Mouse (Mus musculus): ENCODE data around the gene Pgam5. TPM values are rescaled to one million over a fixed set of nuclear protein-coding genes. Genes with fewer than 3 reads are reported as not detected.
A peak's percentile ranks its signal among the peaks of the same experiment; 100 is the strongest.

Gene Pgam5
- polyA plus RNA-seq, 1 experiment = 45.6 TPM

DNA sequence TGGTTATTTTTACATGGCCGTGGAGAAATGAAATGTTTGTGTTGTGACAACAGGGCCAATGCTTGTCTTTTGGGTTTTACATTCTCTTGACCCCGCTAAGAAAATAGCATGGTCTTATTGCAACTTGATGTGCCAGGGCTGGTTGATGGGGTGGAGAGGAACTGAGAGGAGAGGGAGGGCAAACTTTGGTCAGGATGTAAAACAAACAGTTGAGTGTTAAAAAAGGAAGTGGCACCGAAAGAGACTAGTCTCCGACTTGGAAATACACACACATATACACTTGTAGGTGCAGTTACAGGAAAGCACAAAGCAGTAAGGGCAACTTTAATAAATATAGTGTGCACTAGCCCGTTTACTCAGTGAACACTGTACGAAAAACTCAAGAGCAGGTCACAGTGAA, 37.4 kb downstream of the Pgam5 start:
- peaks cover 3% of the 10 kb centered on the region; the same call in 1 of the 2 replicates for H3K4me1 ChIP-seq (ENCODE audit: control insufficient read depth, insufficient read depth, low read length)
- no peak overlapping the region for H3K27ac ChIP-seq (ENCODE audit: insufficient read depth, low read length)
- 0 out of 2 replicates have a peak overlapping the region, but pooled peaks have one; percentile 4 for H3K4me3 ChIP-seq (ENCODE audit: insufficient read depth, low read length)
- no peak for TF ChIP-seq CTCF (IDR thresholded peaks at IDR 0.05; ENCODE audit: extremely low read depth, insufficient read depth, low read length)
- TF ChIP-seq POLR2A (IDR thresholded peaks at IDR 0.05; ENCODE audit: extremely low read depth, insufficient read depth, low read length) = no peak

- no peak overlapping the region for H3K27ac ChIP-seq (ENCODE audit: insufficient read depth, low read length)
- no peak for TF ChIP-seq POLR2A (IDR thresholded peaks at IDR 0.05; ENCODE audit: extremely low read depth, insufficient read depth, low read length)
- TF ChIP-seq CTCF (IDR thresholded peaks at IDR 0.05; ENCODE audit: extremely low read depth, insufficient read depth, low read length) = no peak
Observed at GRCm38 (mm10) chr5:110231638-110232037, 38.1 kb downstream of the Pgam5 start.

DNA sequence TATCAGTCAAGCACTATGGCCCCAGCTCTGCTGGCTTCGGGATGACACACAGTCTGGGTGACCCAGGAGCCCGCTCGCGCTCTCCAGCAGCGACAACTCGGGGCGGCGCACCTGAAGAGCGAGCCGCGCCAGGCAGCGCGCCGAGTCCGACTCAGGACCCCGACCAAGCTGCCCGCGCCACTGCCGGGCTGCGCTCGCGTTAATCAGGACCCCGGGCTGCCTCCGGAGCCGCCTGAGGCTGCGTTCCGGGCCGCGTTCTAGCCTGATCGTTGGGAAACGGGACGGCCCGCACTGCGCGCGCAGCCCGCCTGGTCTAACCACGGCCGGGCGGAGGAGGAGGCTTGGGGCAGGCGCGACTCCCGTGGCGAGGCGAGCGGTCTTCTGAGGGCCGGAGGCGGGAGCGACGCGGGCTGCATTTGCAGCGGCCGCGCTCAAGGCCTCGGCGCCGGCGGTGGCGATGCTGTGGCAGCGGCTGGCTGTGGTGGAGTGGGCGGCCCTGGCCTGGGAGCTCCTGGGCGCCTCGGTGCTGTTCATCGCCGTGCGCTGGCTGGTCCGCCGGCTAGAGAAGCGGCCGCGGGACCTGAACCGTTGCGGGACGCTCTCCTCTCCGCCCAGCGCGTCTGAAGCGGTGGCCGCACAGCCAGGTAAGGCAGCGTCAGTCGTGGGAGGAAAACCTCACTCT, 38.8 kb downstream of the Pgam5 start, which contains the start of gene Ankle2:
Gene Ankle2 (plus strand): TSS at position 225 of the 682 bp plus-strand sequence.
- peaks cover 3% of the 10 kb centered on the region; the same call in 1 of the 2 replicates for H3K4me1 ChIP-seq (ENCODE audit: control insufficient read depth, insufficient read depth, low read length)
- TF ChIP-seq POLR2A (IDR thresholded peaks at IDR 0.05; ENCODE audit: extremely low read depth, insufficient read depth, low read length) (peak; percentile 72), CTCF (IDR thresholded peaks at IDR 0.05; ENCODE audit: extremely low read depth, insufficient read depth, low read length) (no peak)
- peak within 1 kb of the TSS; percentile 84 for H3K27ac ChIP-seq (ENCODE audit: insufficient read depth, low read length)
- peak within 1 kb of the TSS; percentile 57 for H3K4me3 ChIP-seq (ENCODE audit: insufficient read depth, low read length)

More at GRCm38 (mm10) chr5:110231638-110232037, 38.1 kb downstream of the Pgam5 start:
- Histone ChIP-seq H3K4me3 (ENCODE audit: insufficient read depth, low read length) (peak overlapping the region; percentile 57; the same call in 1 of the 2 replicates), H3K4me1 (ENCODE audit: control insufficient read depth, insufficient read depth, low read length) (peaks cover 3% of the 10 kb centered on the region; the same call in 1 of the 2 replicates)

- H3K27ac ChIP-seq (ENCODE audit: insufficient read depth, low read length) = peak overlapping the region; percentile 58; the same call in 1 of the 2 replicates
- peaks cover 3% of the 10 kb centered on the region; the same call in 1 of the 2 replicates for H3K4me1 ChIP-seq (ENCODE audit: control insufficient read depth, insufficient read depth, low read length)
- no peak for TF ChIP-seq CTCF (IDR thresholded peaks at IDR 0.05; ENCODE audit: extremely low read depth, insufficient read depth, low read length)
- no peak for TF ChIP-seq POLR2A (IDR thresholded peaks at IDR 0.05; ENCODE audit: extremely low read depth, insufficient read depth, low read length)
- peak overlapping the region; percentile 57 for H3K4me3 ChIP-seq (ENCODE audit: insufficient read depth, low read length)
Observed at GRCm38 (mm10) chr5:110230401-110230779, 39.3 kb downstream of the Pgam5 start.

GRCm38 (mm10) chr5:110227336-110227883, 42.3 kb downstream of the Pgam5 start:
- Histone ChIP-seq H3K27ac (ENCODE audit: insufficient read depth, low read length) (no peak overlapping the region), H3K4me1 (ENCODE audit: control insufficient read depth, insufficient read depth, low read length) (peaks cover 2% of the 10 kb centered on the region; the same call in 1 of the 2 replicates), H3K4me3 (ENCODE audit: insufficient read depth, low read length) (no peak overlapping the region)
- TF ChIP-seq POLR2A (IDR thresholded peaks at IDR 0.05; ENCODE audit: extremely low read depth, insufficient read depth, low read length) (no peak), CTCF (IDR thresholded peaks at IDR 0.05; ENCODE audit: extremely low read depth, insufficient read depth, low read length) (no peak)

DNA sequence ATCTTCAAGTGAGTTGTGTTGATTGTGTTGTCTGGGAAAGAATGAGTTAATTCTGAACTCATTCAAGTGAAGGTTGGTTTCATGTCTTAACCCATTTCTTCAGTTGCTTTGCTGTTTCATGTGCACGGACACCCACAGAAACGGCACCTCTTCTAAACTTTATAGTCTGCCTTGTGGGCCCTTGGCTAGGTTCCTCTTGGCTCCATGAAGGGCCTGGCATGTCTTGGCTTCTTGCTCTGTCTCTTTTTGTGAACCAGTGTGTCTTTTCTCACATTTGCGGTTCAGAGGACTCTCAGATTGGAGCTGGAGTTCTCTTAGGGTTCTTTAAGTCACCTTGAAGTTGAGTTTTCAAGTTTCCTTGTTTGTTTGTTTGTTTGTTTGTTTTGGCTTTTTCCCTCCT, 44.7 kb downstream of the Pgam5 start:
- TF ChIP-seq CTCF (IDR thresholded peaks at IDR 0.05; ENCODE audit: extremely low read depth, insufficient read depth, low read length) = no peak
- no peak for TF ChIP-seq POLR2A (IDR thresholded peaks at IDR 0.05; ENCODE audit: extremely low read depth, insufficient read depth, low read length)

GRCm38 (mm10) chr5:110222757-110223156, 47.0 kb downstream of the Pgam5 start:
- no peaks in the 10 kb centered on the region for H3K4me1 ChIP-seq (ENCODE audit: control insufficient read depth, insufficient read depth, low read length)
- H3K27ac ChIP-seq (ENCODE audit: insufficient read depth, low read length) = no peak overlapping the region
- TF ChIP-seq POLR2A (IDR thresholded peaks at IDR 0.05; ENCODE audit: extremely low read depth, insufficient read depth, low read length) (no peak), CTCF (IDR thresholded peaks at IDR 0.05; ENCODE audit: extremely low read depth, insufficient read depth, low read length) (no peak)

More for the DNA sequence above, 44.7 kb downstream of the Pgam5 start:
- no peaks in the 10 kb centered on the region for H3K4me1 ChIP-seq (ENCODE audit: control insufficient read depth, insufficient read depth, low read length)
- no peak overlapping the region for H3K27ac ChIP-seq (ENCODE audit: insufficient read depth, low read length)
- no peak overlapping the region for H3K4me3 ChIP-seq (ENCODE audit: insufficient read depth, low read length)

GRCm38 (mm10) chr5:110220331-110220730, 49.4 kb downstream of the Pgam5 start:
- Histone ChIP-seq H3K4me1 (ENCODE audit: control insufficient read depth, insufficient read depth, low read length) (no peaks in the 10 kb centered on the region), H3K27ac (ENCODE audit: insufficient read depth, low read length) (no peak overlapping the region), H3K4me3 (ENCODE audit: insufficient read depth, low read length) (no peak overlapping the region)
- TF ChIP-seq CTCF (IDR thresholded peaks at IDR 0.05; ENCODE audit: extremely low read depth, insufficient read depth, low read length) (no peak), POLR2A (IDR thresholded peaks at IDR 0.05; ENCODE audit: extremely low read depth, insufficient read depth, low read length) (no peak)

More at GRCm38 (mm10) chr5:110222757-110223156, 47.0 kb downstream of the Pgam5 start:
- no peak overlapping the region for H3K4me3 ChIP-seq (ENCODE audit: insufficient read depth, low read length)

DNA sequence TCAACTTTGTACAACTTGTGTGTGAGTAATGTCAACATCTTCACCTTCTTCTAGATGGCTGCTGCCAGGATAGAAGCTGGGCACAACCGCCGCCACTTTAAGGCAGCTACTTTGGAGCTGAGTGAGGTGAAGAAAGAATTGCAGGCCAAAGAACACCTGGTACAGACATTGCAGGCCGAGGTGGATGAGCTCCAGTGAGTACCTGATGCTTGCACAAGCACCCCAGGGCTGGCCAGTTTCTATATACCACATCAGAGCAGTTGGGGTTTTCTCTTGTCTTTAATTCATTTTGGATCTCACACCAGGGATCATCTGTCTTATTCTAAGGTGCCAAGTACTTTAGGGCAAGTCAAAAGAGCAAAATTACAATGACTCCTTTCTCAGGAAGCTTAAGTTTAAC, 52.9 kb downstream of the Pgam5 start:
- TF ChIP-seq POLR2A (IDR thresholded peaks at IDR 0.05; ENCODE audit: extremely low read depth, insufficient read depth, low read length) = no peak
- TF ChIP-seq CTCF (IDR thresholded peaks at IDR 0.05; ENCODE audit: extremely low read depth, insufficient read depth, low read length) = no peak
- no peak overlapping the region for H3K4me3 ChIP-seq (ENCODE audit: insufficient read depth, low read length)

More for the DNA sequence above, 52.9 kb downstream of the Pgam5 start:
- Histone ChIP-seq H3K27ac (ENCODE audit: insufficient read depth, low read length) (no peak overlapping the region), H3K4me1 (ENCODE audit: control insufficient read depth, insufficient read depth, low read length) (no peaks in the 10 kb centered on the region)

Data from cortical plate, adult 2 months (tissue).